Mouse (Mus musculus): Measurements from ENCODE around the gene Spsb4. TPM values are rescaled to one million over a fixed set of nuclear protein-coding genes. Genes with fewer than 3 reads are reported as not detected.
"Not testable (repeated sequence)": the region's sequence is repeated elsewhere in the genome, so short reads cannot be mapped to it uniquely, and the experiment has no call there.

Gene Spsb4
- polyA plus RNA-seq, 2 experiments from 2014 or later = 0.22 TPM; not detected in 1

DNA sequence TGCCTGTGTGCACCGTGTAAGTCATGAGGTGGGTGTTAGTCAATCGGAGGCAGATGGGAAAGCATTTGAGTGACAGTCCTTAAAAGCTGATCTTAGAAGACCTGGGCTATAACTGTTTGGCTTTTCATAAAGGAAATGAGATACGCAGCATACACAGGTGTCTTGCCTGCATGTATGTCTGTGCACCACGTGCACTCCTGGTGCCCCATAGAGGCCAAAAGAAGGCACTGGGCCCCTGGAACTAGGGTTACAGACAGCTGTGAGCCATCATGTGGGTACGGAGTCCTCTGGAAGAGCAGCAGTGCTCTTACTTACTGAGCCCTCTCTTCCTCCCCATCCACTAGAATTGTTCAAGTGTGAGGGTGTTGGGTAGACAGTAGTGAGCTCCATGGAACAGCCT is 70.1 kb downstream of the Spsb4 start:
- ATAC-seq = no peak

DNA sequence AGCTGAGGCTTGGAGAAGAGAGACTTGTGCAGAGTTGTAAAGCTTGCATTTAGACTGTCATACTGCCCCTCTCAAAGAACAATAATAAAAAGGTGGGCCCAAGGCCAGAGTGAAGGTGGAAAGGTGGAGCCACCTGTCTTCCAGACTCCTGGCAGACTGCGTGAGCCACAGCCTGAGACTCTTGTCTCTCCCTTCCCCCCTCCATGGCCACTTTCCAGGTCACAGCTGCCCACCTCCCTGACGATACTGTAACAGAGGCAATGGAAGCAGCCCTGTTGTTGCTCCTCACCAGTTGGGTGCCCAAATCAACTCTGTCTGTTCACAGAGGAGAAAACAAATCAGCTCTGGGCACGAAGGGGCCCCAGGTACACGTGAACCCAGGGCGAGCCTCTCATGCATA is 71.5 kb downstream of the Spsb4 start:
- ATAC-seq = no peak

DNA sequence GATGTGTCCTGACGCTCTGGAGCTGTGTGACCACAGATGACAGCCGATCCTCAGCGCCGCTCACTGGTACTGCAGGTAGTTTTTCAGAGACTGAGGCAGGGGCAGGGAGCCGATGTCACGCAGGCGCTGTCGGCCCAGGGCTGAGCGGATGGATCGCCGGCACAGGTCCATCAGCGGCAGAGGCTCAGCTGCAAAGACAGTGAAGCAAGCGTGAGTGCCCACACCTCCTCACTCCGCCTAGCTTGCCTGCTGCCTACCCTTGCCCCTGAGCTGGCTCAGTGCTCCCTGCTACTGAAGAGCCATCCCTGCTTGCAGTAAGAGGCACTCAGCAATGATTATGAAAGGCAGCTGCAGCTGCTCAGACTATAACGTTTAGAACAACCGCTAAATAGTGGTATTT is 74.1 kb downstream of the Spsb4 start:
- no peak for ATAC-seq

DNA sequence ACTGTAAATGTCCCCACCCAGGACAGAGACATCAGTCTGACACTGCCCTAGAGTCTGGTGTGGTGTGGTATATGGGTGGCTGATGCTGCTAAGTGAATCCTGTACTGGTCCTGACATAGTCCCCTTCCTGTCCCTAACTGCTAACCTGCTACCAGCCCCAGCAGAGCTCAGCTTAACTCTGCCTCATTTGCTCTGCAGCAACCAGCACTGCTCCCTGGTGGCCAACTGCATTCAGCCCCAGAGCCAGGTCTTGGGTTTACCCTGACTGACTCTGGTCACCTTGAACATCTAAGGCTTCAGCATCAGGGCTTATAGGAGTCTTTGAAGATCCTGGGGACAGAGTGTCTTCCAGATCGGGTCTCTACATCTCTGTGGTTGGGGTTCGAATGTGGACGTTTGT is 75.7 kb downstream of the Spsb4 start:
- ATAC-seq = peak; percentile 89

DNA sequence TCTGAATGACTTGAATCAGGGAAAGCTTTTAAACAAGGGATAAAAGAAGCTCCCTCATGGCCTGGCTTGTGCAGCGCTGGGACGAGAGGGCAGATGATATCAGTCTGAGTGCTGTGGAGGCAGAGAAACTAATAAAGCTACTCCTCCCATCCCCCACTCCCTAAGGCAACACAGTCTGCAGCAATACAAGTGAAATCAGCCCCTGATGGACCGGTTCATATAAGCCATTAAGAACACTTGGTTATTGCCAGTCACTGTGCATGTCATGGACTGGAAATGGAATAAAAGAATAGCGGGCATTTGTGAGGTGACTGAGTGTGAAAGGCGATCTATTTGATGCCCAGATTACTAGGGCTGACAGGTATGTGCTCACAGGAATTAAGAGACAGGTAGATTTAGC is 79.8 kb downstream of the Spsb4 start:
- ATAC-seq = no peak

DNA sequence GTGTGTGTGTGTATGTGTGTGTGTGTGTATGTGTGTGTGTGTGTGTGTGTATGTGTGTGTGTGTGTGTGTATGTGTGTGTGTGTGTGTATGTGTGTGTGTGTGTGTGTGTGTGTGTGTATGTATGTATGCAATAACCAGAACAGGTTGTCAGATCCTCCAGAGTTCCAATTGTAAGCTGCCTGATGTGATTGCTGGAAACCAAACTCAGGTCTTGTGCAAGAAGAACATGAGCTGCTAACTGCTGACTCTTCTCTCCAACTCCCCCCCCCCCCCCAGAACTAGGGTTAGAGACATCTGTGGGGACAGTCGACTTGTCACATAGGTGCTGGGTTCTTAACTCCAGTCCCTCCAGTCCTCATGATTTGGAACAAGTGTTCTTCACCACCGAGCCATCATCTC is 82.2 kb downstream of the Spsb4 start:
- not testable (repeated sequence) for ATAC-seq

DNA sequence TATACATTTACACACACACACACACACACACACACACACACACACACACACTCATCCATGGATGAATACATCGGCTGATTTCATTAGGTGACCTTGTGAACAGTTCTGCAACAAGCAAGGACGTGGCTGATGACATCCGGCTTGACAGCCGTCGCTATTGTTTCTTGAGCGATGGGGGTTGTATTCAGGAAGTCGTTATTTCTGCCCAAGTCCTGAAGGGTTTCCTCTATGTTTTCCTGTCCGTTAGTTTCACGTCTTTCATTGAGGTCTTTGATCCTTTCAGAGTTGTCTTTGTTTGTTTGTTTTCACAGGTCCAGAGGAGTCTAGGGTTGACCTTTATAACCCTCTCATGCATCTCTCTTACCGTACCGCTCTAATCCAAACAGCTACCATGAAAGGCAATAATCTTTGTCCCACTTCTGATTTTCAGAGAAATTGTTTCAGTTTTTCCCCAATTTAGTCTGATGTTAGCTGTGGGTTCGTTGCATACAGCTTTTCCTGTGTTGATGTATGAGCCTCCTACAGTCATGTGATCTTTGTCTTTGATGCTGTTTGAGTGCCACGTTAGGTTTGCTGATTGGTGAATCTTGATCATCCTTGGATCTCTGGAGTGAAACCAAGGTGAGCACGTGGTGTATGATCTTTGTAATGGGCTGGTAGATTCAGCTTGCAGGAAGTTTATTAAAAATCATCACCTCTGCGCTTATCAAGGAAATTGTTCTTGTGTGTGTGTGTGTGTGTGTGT is 82.9 kb downstream of the Spsb4 start:
- peak; percentile 96 for ATAC-seq

DNA sequence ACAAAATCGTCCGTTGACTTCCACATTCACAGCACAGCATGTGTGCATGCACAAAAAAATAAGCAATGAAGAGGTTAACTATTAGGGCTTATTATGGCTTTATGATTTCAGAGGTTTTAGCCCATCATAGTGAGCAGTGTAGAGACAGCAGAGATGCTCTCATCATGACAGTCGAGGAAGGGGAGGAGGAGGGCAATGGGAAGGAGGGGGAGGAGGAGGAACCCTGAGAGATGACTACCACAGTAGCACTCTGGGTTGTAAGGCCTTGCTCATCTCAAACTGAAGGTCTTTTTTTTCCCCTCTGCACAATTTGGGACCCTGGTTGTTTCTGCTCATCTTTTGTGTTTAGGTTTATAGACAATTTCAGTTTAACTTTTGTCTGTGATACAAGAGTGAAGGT is 83.8 kb downstream of the Spsb4 start:
- no peak for ATAC-seq

DNA sequence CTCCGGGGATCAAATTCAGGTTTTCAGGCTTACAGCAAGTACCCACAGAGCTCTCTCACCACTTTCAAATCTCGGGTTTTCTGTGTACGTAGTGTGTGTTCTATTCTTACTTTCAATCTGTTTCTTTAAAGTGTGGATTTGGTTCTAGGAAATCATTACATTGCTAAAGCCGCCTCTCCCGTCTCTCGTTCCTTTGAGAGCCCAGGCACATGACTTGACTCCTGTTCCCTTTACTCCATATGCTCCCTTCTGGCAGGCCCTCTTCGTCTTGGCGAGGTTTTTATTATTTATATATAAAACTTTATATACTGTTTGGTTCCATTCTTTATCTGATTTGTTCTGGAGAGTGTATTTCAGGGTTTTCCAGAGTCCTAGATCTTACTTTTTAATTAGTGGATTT is 85.9 kb downstream of the Spsb4 start:
- ATAC-seq = no peak

DNA sequence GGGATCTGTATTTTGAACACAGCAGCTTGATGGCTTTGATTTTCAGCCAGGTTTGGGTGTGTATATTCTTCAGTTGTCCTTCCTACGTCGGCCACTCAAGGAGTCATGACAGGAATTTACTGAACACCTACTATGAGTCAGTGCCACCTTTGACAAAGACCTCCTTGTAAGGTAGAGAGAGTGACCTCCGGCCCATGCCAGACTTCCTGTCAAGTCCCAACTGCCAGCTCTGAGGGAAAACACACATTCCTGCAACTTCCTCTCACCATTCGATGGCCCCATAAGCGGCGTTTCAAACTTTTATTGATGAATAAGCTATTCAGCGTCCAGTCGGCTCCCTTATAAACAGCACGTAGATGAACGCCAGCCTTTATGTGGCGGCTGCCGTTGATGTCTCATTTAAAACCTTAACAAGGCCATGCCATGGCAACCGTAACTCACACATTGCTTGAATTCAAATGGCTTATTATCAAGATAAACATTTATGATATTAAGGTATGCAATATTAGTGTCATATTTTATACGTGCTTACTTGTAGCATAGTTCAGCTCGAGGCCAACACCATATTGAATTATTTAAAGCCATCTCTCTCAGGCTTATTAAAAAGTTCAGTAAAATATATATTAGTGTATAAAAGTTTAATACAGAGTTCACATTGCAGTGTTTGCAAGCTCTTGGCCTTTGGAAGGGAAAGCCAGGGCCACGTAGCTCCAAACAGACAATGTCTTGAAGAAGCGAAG is 94.9 kb downstream of the Spsb4 start:
- ATAC-seq = no peak

DNA sequence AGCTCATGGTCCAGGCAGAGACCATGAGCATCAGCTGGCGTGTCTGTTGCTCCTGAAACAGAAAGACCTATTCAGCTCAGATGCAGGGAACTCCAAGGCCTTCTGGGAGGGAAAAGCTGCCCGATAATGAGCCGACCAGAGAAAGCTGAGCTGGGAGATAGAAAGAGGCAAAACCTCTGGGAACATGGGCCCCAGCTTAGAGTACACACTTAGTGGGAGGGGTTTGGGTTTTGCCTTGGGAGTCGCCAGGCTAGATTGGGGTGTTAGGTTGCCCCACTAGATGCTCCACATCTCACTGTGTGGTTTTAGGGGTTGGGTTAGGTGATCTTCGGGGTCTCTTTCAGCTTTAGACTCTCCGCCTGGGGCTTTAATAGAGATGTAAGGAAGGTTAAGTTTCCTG is 95.5 kb downstream of the Spsb4 start:
- ATAC-seq = no peak

DNA sequence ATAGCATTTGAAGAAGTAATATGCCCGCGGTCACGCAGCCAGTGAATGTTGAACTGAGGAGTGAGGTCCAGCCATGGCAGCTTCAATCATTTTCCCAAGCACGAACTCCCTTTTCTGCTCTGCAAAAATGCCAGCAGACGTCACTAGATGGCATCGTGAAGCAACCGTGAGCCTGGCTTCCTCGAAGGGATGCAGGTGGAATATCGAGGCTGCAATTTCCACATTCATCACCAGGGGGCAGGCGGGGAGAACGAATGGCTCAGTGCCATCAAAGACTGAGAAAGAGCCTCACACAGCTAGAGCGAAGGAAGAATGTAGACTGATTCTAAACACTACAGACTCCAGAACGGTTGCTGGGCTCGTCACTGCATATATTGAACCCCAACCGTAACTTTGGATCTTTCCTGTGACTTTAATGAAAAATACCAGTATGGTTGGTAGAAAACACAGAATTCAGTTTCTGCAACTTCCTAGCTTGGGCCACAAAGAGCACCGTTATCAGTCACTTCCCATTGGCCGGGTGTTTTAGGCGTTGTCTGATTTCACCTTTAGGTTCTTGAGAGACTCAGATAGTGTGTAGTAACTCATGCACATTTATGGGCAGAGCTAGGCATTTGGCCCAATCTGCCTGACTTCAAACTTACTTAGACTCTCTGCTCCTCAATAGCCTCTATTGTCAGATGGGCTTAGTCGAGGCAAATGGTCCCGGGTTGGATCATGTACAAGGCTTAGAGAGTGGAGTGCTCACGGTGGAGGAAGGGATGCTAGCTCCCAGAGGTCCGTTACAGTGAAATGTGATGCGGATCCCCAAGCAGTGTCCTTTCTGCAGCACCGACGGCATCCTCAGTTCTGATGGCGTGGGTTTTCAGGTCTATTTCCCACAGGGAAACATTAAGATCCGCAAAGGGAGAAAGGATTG is 101.8 kb downstream of the Spsb4 start:
- ATAC-seq = peak; percentile 96

DNA sequence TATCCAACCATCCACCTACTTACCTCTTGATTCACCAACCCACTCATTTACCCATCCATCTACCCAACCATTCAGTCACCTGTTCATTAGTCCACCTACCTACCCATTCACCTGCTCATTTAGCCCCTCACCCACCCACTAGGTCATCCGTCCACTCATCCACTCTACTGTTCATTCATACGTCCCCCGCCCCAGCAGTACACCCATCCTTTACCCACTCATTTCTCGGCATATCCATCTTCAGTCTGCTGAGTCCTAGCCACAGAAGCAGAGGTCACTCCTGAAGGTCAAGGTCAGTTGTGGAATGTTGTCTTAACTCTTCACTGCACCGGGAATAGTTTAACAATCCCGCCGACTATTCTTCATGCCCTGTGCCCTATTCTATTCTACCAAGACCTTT is 102.6 kb downstream of the Spsb4 start:
- ATAC-seq = no peak

DNA sequence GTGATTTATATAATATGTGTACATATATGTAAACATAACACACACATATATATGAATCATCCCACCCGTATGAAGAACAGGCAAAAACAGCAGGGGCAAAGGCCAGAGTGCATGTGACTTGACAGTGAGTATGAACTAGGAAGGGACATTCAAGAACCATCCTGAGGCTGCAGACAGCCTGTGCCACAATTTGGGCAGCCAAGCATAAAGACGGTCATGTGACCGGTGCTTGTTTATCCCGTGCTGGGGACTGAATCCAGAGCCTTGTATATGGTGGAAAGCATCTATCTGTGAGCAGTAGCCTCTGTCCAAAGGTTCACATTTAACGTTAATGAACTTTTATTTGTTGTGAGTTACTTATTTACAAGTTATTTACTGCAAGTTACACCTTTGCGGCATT is 103.8 kb downstream of the Spsb4 start:
- ATAC-seq = no peak

DNA sequence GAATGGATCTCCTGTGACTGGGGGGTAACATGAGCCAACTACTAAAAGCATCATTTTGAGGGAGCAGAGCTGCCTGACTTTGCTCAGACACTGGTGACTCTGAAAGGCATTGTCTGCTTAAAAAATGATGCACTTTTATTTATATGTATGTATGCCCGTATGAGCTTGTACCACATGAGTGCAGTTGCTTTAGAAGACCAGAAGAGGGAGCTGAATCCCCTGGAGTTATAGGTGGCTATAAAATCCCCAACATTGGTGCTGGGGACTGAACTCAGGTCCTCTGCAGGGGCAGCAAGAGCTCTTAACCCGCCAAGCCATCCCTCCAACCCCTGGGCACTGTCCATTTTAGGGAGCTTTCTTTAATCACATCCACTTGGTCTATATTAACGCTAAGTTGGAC is 104.6 kb downstream of the Spsb4 start:
- no peak for ATAC-seq

DNA sequence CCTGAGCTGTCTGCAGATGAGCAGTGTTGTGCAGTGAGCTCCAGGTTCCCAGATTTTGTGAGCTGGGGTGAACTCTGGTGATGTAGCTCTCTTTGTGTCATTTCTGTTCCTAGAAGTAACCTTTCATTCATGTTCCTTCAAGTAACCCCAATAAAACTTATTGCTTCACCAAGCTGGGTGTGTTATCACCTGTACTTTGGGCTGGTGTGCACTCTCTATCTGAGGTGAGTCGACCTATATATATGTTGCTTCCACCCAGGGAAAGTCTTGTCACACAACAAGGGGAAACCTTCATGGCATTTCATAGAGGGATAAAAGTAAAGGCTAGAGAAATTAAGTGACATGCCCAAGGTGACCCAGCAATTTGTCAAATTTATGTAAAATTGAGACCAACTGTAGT is 109.1 kb downstream of the Spsb4 start:
- no peak for ATAC-seq

DNA sequence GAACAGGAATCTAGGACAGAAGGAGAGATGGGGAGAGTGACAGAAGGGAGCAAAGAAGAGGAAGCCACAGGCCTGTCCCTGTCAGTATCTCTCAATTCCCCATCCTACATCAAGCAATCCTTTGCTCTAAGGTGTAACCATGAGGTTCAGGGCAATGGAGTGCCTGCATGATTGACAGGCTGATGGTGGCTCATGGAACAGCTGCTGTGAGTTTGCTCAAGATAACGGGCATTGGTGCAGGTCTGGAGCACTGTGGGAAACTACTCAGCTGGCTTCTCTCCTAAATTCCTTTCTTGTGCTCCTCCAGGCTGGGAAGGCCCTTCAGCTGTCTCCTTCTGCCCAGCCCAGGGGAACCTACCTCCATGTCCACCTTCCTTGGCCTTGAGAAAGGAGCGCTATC is 109.9 kb downstream of the Spsb4 start:
- ATAC-seq = no peak

DNA sequence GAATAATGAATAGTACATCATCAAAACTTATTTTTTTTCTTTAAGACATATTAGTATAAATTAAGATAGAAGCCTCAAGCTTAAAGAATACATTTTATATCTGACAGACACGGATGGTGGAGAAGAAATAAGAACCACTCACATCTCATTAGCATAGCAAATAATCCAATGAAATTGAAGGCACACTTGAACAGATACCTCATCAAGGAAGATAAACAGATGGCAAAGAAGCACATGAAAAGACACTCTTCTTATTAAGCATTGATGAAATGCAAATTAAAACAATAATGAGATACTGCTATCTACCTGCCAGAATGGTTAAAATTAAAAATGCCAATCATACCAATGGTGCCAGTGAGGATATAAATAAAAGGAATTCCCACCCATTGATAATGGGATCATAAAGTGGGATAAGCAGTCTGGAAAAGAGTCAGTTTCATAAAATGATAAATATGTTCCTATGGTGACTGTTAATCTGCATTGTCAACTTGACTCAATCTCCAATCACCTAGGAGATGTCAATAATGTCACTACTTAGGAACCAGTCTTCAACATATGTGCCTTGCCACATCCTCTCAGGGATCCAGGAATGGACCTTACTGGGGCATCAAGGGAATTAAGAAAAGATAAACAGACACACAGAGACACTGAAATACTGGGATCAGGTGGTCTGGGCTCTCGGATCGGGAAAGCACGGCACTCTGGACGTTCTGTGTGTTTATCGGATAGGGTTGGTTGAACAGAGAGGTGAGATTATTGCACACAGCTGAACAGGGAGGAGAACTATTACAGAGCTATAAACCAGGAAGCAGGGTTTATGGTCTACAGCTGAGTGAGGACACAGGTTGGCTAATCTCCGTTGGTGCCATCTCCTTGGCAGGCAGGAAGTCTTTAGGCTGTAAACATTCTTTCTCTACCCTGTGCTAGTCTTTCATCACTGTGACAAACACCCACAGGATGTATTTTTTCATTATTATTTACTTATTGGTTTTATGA is 114.0 kb downstream of the Spsb4 start:
- no peak for ATAC-seq

DNA sequence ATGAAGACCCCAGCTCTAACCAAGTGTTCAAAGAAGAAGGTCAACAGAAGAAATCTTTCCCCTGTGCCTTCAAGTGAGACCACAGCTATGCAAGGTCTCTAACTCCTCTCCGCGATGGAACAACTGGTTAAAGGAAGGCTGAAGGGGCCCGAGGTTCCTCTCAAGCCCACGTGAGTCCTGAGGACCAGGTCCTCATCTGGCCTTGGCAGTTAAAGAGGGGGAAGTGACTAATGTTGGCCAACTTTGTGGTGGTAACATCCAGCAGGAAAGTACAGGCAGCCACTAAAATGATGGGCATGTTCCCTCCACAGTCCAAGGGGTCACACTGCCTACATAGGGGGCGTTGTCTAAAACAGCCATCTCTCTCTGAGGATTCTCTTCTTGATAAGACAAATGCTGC is 118.9 kb downstream of the Spsb4 start:
- ATAC-seq = no peak

DNA sequence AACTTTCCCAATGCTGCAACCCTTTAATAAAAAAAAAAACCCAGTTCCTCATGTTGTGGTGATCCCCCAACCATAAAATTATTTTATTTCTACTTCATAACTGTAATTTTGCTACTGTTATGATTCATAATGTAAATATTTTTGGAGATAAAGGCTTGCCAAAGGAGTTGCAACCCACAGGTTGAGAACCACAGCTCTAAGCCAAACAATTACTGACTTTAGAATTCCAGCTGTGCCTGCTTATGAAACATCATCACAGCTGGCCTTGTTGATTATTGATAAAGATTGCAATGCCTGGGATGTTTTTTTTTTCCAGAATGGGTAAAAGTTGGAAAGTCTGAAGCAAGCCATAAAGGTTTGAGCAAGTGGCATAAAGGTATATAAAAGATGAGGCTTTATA is 119.6 kb downstream of the Spsb4 start:
- no peak for ATAC-seq

DNA sequence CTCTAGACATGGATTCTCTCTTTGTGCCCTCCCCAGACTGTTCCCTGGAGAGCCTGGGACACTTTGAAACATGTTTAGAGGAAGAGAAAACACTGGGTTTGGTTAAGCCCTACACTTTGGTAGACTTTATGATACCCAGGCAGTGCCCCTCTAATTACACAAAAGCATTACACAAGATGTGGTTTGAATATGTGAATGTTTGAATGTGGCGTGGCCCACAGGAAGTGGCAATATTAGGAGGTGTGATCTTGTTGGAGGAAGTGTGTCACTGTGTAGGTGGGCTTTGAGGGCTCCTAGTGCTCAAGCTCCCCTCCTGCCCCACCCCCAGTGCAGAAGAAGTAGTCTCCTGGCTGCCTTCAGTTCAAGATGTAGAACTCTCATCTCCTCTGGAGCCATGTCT is 122.0 kb downstream of the Spsb4 start:
- ATAC-seq = peak; percentile 46

DNA sequence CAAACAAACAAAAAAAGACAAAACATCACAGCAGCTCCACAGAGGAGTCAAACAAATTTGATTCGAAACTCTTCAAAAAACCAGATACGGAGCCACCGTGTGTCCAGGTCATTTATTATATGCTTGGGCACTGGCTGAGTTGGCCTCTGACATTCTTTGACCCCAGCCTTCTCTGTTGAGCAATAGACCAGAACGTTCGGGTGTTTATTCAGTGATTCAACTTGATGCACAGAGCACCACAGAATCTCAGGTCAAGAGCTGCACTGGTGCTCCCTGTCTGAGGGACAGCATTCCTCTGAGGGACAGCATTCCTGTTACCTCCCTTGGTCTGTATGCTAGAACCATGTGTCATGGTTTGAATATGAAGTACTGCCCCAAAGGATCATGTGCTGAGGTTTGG is 125.1 kb downstream of the Spsb4 start:
- no peak for ATAC-seq
